Mouse (Mus musculus) inflammation-experienced regulatory T-cells, adult 6 months (primary cell): ENCODE results near the gene 4930438A08Rik. TPM values are rescaled to one million over a fixed set of nuclear protein-coding genes. Genes with fewer than 3 reads are reported as not detected.

ENCODE experiments used
- ATAC-seq: one replicate; pipeline ENCODE4 v1.8.0; 2017
- polyA plus RNA-seq, 3 experiments: library from polyadenylated mRNA; unstranded; fragments of 100-300 nt; shearing (Covaris generic); gene quantifications; one replicate each; pipeline ENCODE4 v1.2.1; 2017

The 4930438A08Rik gene
- polyA plus RNA-seq, 3 experiments from 2014 or later: not detected

DNA sequence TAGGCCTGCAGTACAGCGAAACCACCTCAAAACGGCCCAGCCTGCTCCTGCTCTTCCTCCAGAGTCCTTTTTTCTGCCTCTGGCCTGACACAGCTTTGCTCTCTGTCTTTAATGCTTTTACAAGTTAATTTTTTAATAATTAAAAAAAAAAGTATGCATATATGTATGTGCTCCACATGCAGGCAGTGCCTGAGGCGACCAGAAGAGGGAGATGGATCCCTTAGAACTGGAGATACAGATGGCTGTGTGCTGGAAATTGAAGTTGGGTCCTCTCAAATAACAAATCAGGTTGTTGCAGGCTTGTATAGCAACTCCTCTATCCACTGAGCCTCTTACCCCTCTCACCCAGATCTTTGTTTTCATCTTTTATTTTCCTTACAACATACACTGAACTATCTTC lies 52.2 kb downstream of the 4930438A08Rik start:
- no peak for ATAC-seq

- ATAC-seq: peak; percentile 26
Measured at GRCm38 (mm10) chr11:58329906-58330275, 55.3 kb downstream of the 4930438A08Rik start.

- peak; percentile 93 for ATAC-seq
Measured at GRCm38 (mm10) chr11:58330276-58331148, 55.9 kb downstream of the 4930438A08Rik start, which contains the start of the genes Zfp672 and Sh3bp5l. TSS of gene Zfp672 (minus strand) at chr11:58330339. TSS of gene Sh3bp5l (plus strand) at chr11:58330724.

GRCm38 (mm10) chr11:58331149-58331495 lies 56.5 kb downstream of the 4930438A08Rik start:
- ATAC-seq: no peak

DNA sequence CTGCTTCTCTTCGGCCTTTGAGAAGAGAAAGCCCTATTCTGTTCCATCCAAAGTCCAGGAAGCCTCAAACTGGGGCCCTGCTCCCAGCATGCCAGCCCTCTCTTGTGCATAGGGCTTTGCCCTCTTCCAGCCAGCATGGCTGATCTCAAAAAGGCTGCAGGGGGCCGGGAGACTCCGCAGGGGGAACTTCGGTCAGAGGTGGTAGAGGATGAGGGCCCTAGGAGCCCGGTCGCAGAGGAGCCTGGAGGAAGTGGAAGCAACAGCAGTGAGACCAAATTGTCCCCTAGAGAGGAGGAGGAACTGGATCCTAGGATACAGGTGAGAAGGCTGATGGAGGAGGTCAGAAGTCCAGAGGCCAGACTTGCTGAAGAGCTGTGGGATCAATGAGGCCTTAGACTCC lies 56.9 kb downstream of the 4930438A08Rik start:
- no peak for ATAC-seq

DNA sequence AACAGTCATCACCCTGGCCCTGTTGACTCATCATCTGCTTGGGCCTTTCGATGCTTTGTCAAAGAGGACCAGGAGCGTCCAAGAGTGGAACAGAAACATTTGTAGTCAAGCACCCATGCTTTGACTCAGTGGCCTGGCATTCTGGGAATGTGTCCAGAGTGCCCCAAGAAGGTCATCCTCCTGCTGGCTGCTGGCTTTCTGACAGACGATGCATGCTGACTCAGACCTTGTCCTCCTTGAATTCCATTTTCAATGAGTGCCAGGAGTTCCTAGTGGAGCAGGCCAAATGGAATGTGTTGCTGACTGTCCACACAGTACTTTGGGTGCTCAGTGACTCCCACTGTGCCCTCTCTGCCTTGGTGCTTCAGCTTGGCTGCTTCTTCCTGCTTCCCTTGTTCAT lies 60.1 kb downstream of the 4930438A08Rik start:
- no peak for ATAC-seq

Other genes with a start within 250 kb of the 4930438A08Rik start
- under 1 TPM in 1 of 3 experiments, not detected in 2; 0.62 TPM for gene Gm12248, start 181.7 kb upstream of the 4930438A08Rik start, polyA plus RNA-seq
- 10 to 100 TPM; 78.6 to 90.1 (median 89.4) TPM for gene Cnot8, start 170.6 kb upstream of the 4930438A08Rik start, polyA plus RNA-seq
- gene Gemin5, start 106.3 kb upstream of the 4930438A08Rik start, polyA plus RNA-seq: 1 to 10 TPM; 5.7 to 6.4 (median 5.9) TPM
- 10 to 100 TPM; 58.3 to 73.6 (median 64.8) TPM for gene Mrpl22, start 103.1 kb upstream of the 4930438A08Rik start, polyA plus RNA-seq
- 100 to 1,000 TPM; 300 to 422 (median 383) TPM for gene Igtp, start 75.2 kb upstream of the 4930438A08Rik start, polyA plus RNA-seq
- gene Irgm2, start 75.2 kb upstream of the 4930438A08Rik start, polyA plus RNA-seq: 10 to 100 TPM; 47.5 to 49.5 (median 48.5) TPM
- 10 to 100 TPM in 1 of 3 experiments, 1 to 10 TPM in 2; 7.6 to 10.2 (median 7.8) TPM for gene Zfp692, start 32.3 kb downstream of the 4930438A08Rik start, polyA plus RNA-seq
- gene Zfp672, start 55.5 kb downstream of the 4930438A08Rik start, polyA plus RNA-seq: 10 to 100 TPM; 40.5 to 41.4 (median 41.1) TPM
- 1 to 10 TPM; 5.1 to 7.9 (median 6.8) TPM for gene Sh3bp5l, start 55.9 kb downstream of the 4930438A08Rik start, polyA plus RNA-seq
- not detected for gene Lypd8, start 104.2 kb downstream of the 4930438A08Rik start, polyA plus RNA-seq
- not detected for gene 1810065E05Rik, start 146.3 kb downstream of the 4930438A08Rik start, polyA plus RNA-seq
- gene Gm12253, start 157.8 kb downstream of the 4930438A08Rik start, polyA plus RNA-seq: not detected
- not detected for gene Lypd9, start 178.1 kb downstream of the 4930438A08Rik start, polyA plus RNA-seq
- gene Olfr30, start 187.5 kb downstream of the 4930438A08Rik start, polyA plus RNA-seq: not detected
- under 1 TPM in 1 of 3 experiments, not detected in 2; 0.13 TPM for gene Olfr332, start 217.8 kb downstream of the 4930438A08Rik start, polyA plus RNA-seq
- gene Olfr331, start 227.8 kb downstream of the 4930438A08Rik start, polyA plus RNA-seq: not detected